Mouse (Mus musculus): ENCODE measurements around the gene Ubac2. TPM values are rescaled to one million over a fixed set of nuclear protein-coding genes. Genes with fewer than 3 reads are reported as not detected.

Gene Ubac2
- polyA plus RNA-seq, 1 experiment from 2014 or later: 52.4 TPM

- H3K9me3 ChIP-seq (ENCODE audit: control insufficient read depth, low read length): no peaks in the 10 kb centered on the region
- no peaks in the 10 kb centered on the region for H3K27me3 ChIP-seq (ENCODE audit: control insufficient read depth, insufficient read depth, low read length)
- H3K9ac ChIP-seq (replicated peaks; ENCODE audit: low read length): no peak overlapping the region
- H3K4me2 ChIP-seq (ENCODE audit: low read length): no peak overlapping the region
- DNase-seq (no peak), ATAC-seq (ENCODE audit: low FRiP score, low TSS enrichment) (no peak)
- no peak overlapping the region for H3K4me3 ChIP-seq (replicated peaks; ENCODE audit: low read depth, low read length)
- no peak overlapping the region for H3K27ac ChIP-seq (replicated peaks; ENCODE audit: low read depth, low read length)
- WGBS: 95% methylated on average over 10 of the region's 10 CpGs
- no peaks in the 10 kb centered on the region for H3K4me1 ChIP-seq (ENCODE audit: control insufficient read depth, insufficient read depth, low read length)
- 0 out of 2 replicates have a peak, but pooled peaks cover 3% of the 10 kb centered on the region for H3K36me3 ChIP-seq (ENCODE audit: control insufficient read depth, insufficient read depth, low read length)
These were observed 94.7 kb downstream of the Ubac2 start for GRCm38 (mm10) chr14:121973114-121973513.

- DNase-seq: no peak
- Histone ChIP-seq H3K9me3 (ENCODE audit: control insufficient read depth, low read length) (no peaks in the 10 kb centered on the region), H3K27ac (replicated peaks; ENCODE audit: low read depth, low read length) (no peak overlapping the region), H3K36me3 (ENCODE audit: control insufficient read depth, insufficient read depth, low read length) (no peaks in the 10 kb centered on the region), H3K4me1 (ENCODE audit: control insufficient read depth, insufficient read depth, low read length) (no peaks in the 10 kb centered on the region), H3K27me3 (ENCODE audit: control insufficient read depth, insufficient read depth, low read length) (no peaks in the 10 kb centered on the region), H3K4me3 (replicated peaks; ENCODE audit: low read depth, low read length) (no peak overlapping the region), H3K9ac (replicated peaks; ENCODE audit: low read length) (no peak overlapping the region), H3K4me2 (ENCODE audit: low read length) (no peak overlapping the region)
- WGBS: 87% methylated on average over 1 of the region's 1 CpGs
- no peak for ATAC-seq (ENCODE audit: low FRiP score, low TSS enrichment)
These were observed 103.1 kb downstream of the Ubac2 start for GRCm38 (mm10) chr14:121981531-121981930.

GRCm38 (mm10) chr14:121983009-121983933 is 104.9 kb downstream of the Ubac2 start:
- Histone ChIP-seq H3K4me2 (ENCODE audit: low read length) (no peak overlapping the region), H3K4me3 (replicated peaks; ENCODE audit: low read depth, low read length) (no peak overlapping the region), H3K9ac (replicated peaks; ENCODE audit: low read length) (no peak overlapping the region), H3K27me3 (ENCODE audit: control insufficient read depth, insufficient read depth, low read length) (no peaks in the 10 kb centered on the region), H3K36me3 (ENCODE audit: control insufficient read depth, insufficient read depth, low read length) (no peaks in the 10 kb centered on the region), H3K9me3 (ENCODE audit: control insufficient read depth, low read length) (no peaks in the 10 kb centered on the region), H3K4me1 (ENCODE audit: control insufficient read depth, insufficient read depth, low read length) (no peaks in the 10 kb centered on the region), H3K27ac (replicated peaks; ENCODE audit: low read depth, low read length) (no peak overlapping the region)
- ATAC-seq (ENCODE audit: low FRiP score, low TSS enrichment) (no peak), DNase-seq (no peak)
- WGBS: 80% methylated on average over 8 of the region's 8 CpGs

DNA sequence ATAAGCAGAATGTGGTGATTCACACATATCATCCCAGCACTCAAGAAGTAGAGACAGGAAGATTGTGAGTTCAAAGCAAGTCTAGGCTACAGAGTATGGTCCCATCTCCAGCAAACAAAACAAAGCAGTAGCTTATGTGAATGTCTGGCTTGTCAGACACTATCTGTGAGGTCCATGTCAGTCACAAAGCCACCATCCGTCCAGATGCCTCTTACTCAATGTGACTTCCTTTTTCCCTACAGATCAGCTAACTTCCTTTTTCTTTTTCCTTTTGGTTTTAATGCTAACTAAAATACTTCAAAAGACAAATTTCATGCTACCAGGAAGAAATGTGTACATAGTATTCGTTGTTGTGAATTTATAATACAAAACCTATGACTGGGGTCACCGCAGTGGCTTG is 107.1 kb downstream of the Ubac2 start:
- WGBS: 80% methylated on average over 3 of the region's 3 CpGs
- no peak overlapping the region for H3K9ac ChIP-seq (replicated peaks; ENCODE audit: low read length)
- no peak overlapping the region for H3K4me2 ChIP-seq (ENCODE audit: low read length)
- ATAC-seq (ENCODE audit: low FRiP score, low TSS enrichment): no peak
- no peak overlapping the region for H3K4me3 ChIP-seq (replicated peaks; ENCODE audit: low read depth, low read length)
- no peak overlapping the region for H3K27ac ChIP-seq (replicated peaks; ENCODE audit: low read depth, low read length)
- no peak for DNase-seq
- H3K36me3 ChIP-seq (ENCODE audit: control insufficient read depth, insufficient read depth, low read length): no peaks in the 10 kb centered on the region
- H3K27me3 ChIP-seq (ENCODE audit: control insufficient read depth, insufficient read depth, low read length): no peaks in the 10 kb centered on the region
- no peaks in the 10 kb centered on the region for H3K4me1 ChIP-seq (ENCODE audit: control insufficient read depth, insufficient read depth, low read length)
- no peaks in the 10 kb centered on the region for H3K9me3 ChIP-seq (ENCODE audit: control insufficient read depth, low read length)

- no peaks in the 10 kb centered on the region for H3K9me3 ChIP-seq (ENCODE audit: control insufficient read depth, low read length)
- H3K4me3 ChIP-seq (replicated peaks; ENCODE audit: low read depth, low read length): no peak overlapping the region
- WGBS: 93% methylated on average over 6 of the region's 6 CpGs
- no peaks in the 10 kb centered on the region for H3K4me1 ChIP-seq (ENCODE audit: control insufficient read depth, insufficient read depth, low read length)
- DNase-seq: no peak
- H3K27ac ChIP-seq (replicated peaks; ENCODE audit: low read depth, low read length): no peak overlapping the region
- H3K36me3 ChIP-seq (ENCODE audit: control insufficient read depth, insufficient read depth, low read length): 0 out of 2 replicates have a peak, but pooled peaks cover 3% of the 10 kb centered on the region
- ATAC-seq (ENCODE audit: low FRiP score, low TSS enrichment): no peak
- no peak overlapping the region for H3K4me2 ChIP-seq (ENCODE audit: low read length)
- H3K27me3 ChIP-seq (ENCODE audit: control insufficient read depth, insufficient read depth, low read length): no peaks in the 10 kb centered on the region
- no peak overlapping the region for H3K9ac ChIP-seq (replicated peaks; ENCODE audit: low read length)
These were observed 107.6 kb downstream of the Ubac2 start for GRCm38 (mm10) chr14:121986028-121986427.

GRCm38 (mm10) chr14:121987287-121987686 is 108.9 kb downstream of the Ubac2 start:
- no peaks in the 10 kb centered on the region for H3K4me1 ChIP-seq (ENCODE audit: control insufficient read depth, insufficient read depth, low read length)
- H3K4me3 ChIP-seq (replicated peaks; ENCODE audit: low read depth, low read length): no peak overlapping the region
- no peaks in the 10 kb centered on the region for H3K9me3 ChIP-seq (ENCODE audit: control insufficient read depth, low read length)
- H3K27ac ChIP-seq (replicated peaks; ENCODE audit: low read depth, low read length): no peak overlapping the region
- no peaks in the 10 kb centered on the region for H3K27me3 ChIP-seq (ENCODE audit: control insufficient read depth, insufficient read depth, low read length)
- no peak overlapping the region for H3K4me2 ChIP-seq (ENCODE audit: low read length)
- 100% methylated on average over 1 of the region's 1 CpGs for WGBS
- H3K36me3 ChIP-seq (ENCODE audit: control insufficient read depth, insufficient read depth, low read length): 0 out of 2 replicates have a peak, but pooled peaks cover 5% of the 10 kb centered on the region
- DNase-seq (no peak), ATAC-seq (ENCODE audit: low FRiP score, low TSS enrichment) (no peak)
- H3K9ac ChIP-seq (replicated peaks; ENCODE audit: low read length): no peak overlapping the region

DNA sequence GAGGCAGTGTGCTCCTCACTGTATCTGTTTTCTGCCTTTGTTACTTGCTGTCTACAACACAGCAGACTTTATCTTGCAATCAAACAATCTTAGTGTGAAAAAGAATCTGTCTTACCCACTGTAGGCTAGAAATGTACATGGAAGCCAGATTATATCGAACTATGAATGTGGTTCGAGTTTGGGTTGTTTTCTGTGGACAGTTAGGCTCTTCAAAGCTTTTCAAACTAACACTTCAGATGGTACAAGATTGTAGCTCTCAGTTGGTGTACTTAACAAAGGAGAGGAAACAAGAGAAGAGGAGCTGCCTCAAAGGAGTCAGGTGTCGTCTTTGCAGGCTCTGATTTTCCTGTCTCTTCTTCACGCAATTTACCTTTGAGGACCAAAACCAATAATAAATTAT is 109.3 kb downstream of the Ubac2 start:
- WGBS: 87% methylated on average over 4 of the region's 4 CpGs
- no peaks in the 10 kb centered on the region for H3K9me3 ChIP-seq (ENCODE audit: control insufficient read depth, low read length)
- 0 out of 2 replicates have a peak, but pooled peaks cover 5% of the 10 kb centered on the region for H3K36me3 ChIP-seq (ENCODE audit: control insufficient read depth, insufficient read depth, low read length)
- no peaks in the 10 kb centered on the region for H3K27me3 ChIP-seq (ENCODE audit: control insufficient read depth, insufficient read depth, low read length)
- no peak overlapping the region for H3K4me3 ChIP-seq (replicated peaks; ENCODE audit: low read depth, low read length)
- no peak overlapping the region for H3K9ac ChIP-seq (replicated peaks; ENCODE audit: low read length)
- ATAC-seq (ENCODE audit: low FRiP score, low TSS enrichment) (no peak), DNase-seq (no peak)
- no peak overlapping the region for H3K4me2 ChIP-seq (ENCODE audit: low read length)
- no peaks in the 10 kb centered on the region for H3K4me1 ChIP-seq (ENCODE audit: control insufficient read depth, insufficient read depth, low read length)
- no peak overlapping the region for H3K27ac ChIP-seq (replicated peaks; ENCODE audit: low read depth, low read length)

DNA sequence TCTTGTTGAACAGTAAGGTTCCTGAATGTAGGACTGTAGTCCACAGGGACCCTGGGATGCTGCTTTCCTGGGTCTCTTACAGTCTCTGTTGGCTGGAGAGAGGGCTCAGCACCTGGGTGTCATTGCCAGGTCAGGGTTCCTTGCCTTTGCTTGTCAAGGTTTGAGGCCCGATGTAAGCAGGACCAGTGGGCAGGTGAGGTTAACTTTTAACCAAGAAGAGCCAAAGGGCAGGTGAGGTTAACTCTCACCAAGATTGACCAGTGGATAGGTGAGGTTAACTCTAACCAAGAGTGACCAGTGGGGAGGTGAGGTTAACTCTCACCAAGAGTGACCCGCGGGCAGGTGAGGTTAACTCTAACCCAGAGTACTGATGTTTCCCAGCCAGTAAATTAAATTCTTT is 110.9 kb downstream of the Ubac2 start:
- WGBS: 94% methylated on average over 3 of the region's 3 CpGs
- peaks cover 9% of the 10 kb centered on the region for H3K36me3 ChIP-seq (ENCODE audit: control insufficient read depth, insufficient read depth, low read length)
- no peaks in the 10 kb centered on the region for H3K4me1 ChIP-seq (ENCODE audit: control insufficient read depth, insufficient read depth, low read length)
- DNase-seq (no peak), ATAC-seq (ENCODE audit: low FRiP score, low TSS enrichment) (no peak)
- H3K4me3 ChIP-seq (replicated peaks; ENCODE audit: low read depth, low read length): no peak overlapping the region
- H3K27me3 ChIP-seq (ENCODE audit: control insufficient read depth, insufficient read depth, low read length): no peaks in the 10 kb centered on the region
- H3K27ac ChIP-seq (replicated peaks; ENCODE audit: low read depth, low read length): no peak overlapping the region
- no peak overlapping the region for H3K4me2 ChIP-seq (ENCODE audit: low read length)
- H3K9me3 ChIP-seq (ENCODE audit: control insufficient read depth, low read length): no peaks in the 10 kb centered on the region
- H3K9ac ChIP-seq (replicated peaks; ENCODE audit: low read length): no peak overlapping the region

DNA sequence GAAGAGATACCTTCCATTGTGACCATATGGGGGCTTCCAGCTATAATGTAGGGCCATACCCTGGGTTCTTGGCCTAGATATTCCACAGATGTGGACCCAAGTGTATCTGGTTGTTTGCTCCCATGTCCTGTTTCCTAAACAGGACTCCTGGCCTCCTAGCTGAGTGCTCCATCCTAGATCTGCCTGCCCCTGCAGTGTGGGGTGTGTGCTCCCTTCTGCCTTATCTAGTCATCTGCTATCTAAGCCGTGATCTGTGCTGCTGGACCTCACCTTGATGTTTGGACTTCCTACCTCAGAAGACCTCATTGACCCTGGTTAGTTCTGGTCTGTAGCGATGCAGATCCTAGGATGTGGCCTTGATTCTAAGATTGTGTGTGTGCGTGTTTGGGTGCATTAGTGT is 111.4 kb downstream of the Ubac2 start:
- no peak overlapping the region for H3K4me2 ChIP-seq (ENCODE audit: low read length)
- no peaks in the 10 kb centered on the region for H3K4me1 ChIP-seq (ENCODE audit: control insufficient read depth, insufficient read depth, low read length)
- WGBS: 96% methylated on average over 3 of the region's 3 CpGs
- H3K4me3 ChIP-seq (replicated peaks; ENCODE audit: low read depth, low read length): no peak overlapping the region
- no peaks in the 10 kb centered on the region for H3K9me3 ChIP-seq (ENCODE audit: control insufficient read depth, low read length)
- no peak for ATAC-seq (ENCODE audit: low FRiP score, low TSS enrichment)
- no peaks in the 10 kb centered on the region for H3K27me3 ChIP-seq (ENCODE audit: control insufficient read depth, insufficient read depth, low read length)
- no peak for DNase-seq
- no peak overlapping the region for H3K9ac ChIP-seq (replicated peaks; ENCODE audit: low read length)
- H3K36me3 ChIP-seq (ENCODE audit: control insufficient read depth, insufficient read depth, low read length): peaks cover 14% of the 10 kb centered on the region
- no peak overlapping the region for H3K27ac ChIP-seq (replicated peaks; ENCODE audit: low read depth, low read length)

Data from midbrain, embryonic 14.5 days (tissue).